Mouse (Mus musculus) duodenum, adult 2 months (tissue): ENCODE data around the gene Larp6. TPM values are rescaled to one million over a fixed set of nuclear protein-coding genes. Genes with fewer than 3 reads are reported as not detected.

Experiments
- polyA plus RNA-seq: library from polyadenylated mRNA; depleted of rRNA; stranded (reverse); fragments of >200 nt; gene quantifications from 2 replicates; pipeline ENCODE4 v1.2.3, GENCODE M21; 2012; ENCODE audit warnings: low replicate concordance; rRNA removed

Larp6 gene
- 0.57 and 0.66 TPM in 2 replicates for polyA plus RNA-seq

DNA sequence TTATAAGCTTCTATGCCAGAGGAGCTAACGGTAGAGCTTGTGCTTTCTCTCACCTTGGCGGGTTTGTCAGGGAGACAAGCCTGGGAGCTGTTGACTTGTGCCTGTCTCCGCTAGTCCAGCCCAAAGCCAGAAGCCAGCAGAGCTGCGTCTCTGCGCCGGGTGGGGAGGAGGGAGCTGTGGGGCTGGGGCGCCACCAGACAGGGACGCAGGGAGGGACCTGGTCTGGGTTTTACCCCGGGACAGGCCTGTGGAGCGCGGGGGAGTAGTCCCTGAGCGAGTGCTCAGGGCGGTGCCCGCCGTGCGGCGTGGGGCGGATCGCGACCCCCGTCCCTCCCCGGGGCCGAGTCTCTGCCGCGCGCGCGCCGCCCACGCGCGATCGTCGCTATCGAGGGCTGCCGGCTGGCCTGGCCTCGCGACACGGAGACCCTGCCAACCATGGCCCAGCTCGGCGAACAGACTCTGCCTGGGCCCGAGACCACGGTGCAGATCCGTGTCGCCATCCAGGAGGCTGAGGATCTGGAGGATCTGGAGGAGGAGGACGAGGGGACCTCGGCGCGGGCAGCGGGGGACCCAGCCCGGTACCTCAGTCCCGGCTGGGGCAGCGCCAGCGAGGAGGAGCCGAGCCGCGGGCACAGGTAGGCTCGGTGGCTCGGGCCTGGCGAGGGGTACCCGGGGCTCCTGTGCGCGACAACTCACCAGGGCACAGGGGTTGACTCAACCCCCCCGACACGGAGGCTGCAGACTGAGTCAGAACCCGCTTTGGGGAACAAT, at the start of gene Larp6:
TSS of gene Larp6 (plus strand) at position 219 of the 771 bp plus-strand sequence.

DNA sequence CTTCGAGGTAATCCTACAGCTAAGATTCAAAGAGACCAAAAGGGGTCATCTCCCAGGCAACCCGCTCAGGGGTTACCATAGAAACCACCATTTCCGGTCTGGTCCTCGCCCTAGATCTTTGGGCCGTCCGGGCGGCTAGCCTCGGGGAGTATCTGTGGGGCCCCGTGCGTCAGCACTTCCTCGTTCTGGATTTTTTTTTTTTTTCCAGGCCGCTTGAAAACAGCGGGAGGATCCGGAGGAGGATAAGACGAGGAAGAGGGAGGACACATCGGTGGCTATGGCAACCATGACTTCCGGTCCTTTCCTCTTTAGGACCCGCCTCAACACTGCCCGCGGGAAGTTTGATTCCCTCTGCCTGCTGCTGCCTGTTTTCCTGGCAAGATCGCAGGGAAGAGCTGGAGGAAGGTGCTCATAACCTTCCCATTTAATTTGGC, 24.9 kb upstream of the Larp6 start, which contains the start of gene Lrrc49:
TSS of gene Lrrc49 (minus strand) at position 268 of the 434 bp plus-strand sequence.

Other genes with a start within 250 kb of the Larp6 start
- 4.6 and 4.8 TPM in 2 replicates for gene Thsd4, start 190.9 kb upstream of the Larp6 start, polyA plus RNA-seq
- gene Lrrc49, start 24.8 kb upstream of the Larp6 start, polyA plus RNA-seq: 1.1 and 1.3 TPM in 2 replicates
- 11.5 and 14.5 TPM in 2 replicates for gene Uaca, start 81.6 kb downstream of the Larp6 start, polyA plus RNA-seq